Mouse (Mus musculus): Measurements from ENCODE around the gene Sfmbt2.

- TF ChIP-seq CTCF (IDR thresholded peaks at IDR 0.05) (no peak), POLR2A (IDR thresholded peaks at IDR 0.05; ENCODE audit: insufficient read depth, low read depth, low read length) (no peak), EP300 (IDR thresholded peaks at IDR 0.05; ENCODE audit: insufficient read depth, low read depth, low read length) (no peak)
These were observed 39.1 kb downstream of the Sfmbt2 start for GRCm38 (mm10) chr2:10409422-10409821.

All from heart, adult 2 months (tissue).